Comparison of ENCODE assay signal across 38 mouse cellular contexts in the genomic region with DNA sequence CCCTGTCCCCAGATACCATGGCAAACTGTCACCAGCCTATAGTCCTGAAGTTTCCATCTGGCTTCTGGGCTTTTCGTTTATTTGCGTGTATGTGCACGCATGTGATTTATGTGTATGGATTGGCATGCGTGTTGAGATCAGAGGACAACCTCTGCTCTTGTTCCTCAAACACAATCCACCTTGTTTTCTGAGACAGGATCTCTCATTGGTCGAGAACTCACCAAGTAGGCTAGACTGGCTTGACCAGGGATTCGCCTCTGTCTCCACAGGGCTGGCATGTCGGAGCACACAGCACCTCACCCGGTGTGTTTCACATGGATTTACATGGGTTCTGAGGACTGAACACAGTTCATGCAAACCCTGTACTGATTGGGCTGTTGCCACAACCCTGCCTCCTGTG. TPM values are rescaled to one million over a fixed set of nuclear protein-coding genes. Genes with fewer than 3 reads are reported as not detected.
DNase-seq lines count a peak whose midpoint lies in the region; ATAC-seq and TF ChIP-seq lines count a peak whose summit lies in the region.
"Had no signal": no experiment of that assay in that cellular context is flagged by ENCODE, and none has a peak within 500 bp of the region (broad histone marks: within the 10 kb centered on the region; RNA-seq: fewer than 3 reads in every experiment).

No protein-coding gene starts in this region.

- H3K4me3 ChIP-seq in hindbrain, embryonic 10.5 days, result no peak overlapping the region
- H3K4me3 ChIP-seq in hindbrain, postnatal 0 days (ENCODE audit: low read length), result no peak overlapping the region
- no peak overlapping the region for H3K4me3 ChIP-seq in bone marrow, adult 2 months (replicated peaks; ENCODE audit: control insufficient read depth, low read depth, low read length)
- no peak overlapping the region for H3K4me3 ChIP-seq in liver, embryonic 12.5 days
- no peak overlapping the region for H3K4me3 ChIP-seq in liver, postnatal 0 days (ENCODE audit: low read depth, low read length)
- no peak overlapping the region for H3K4me3 ChIP-seq in neural tube, embryonic 15.5 days (replicated peaks)
- H3K4me3 ChIP-seq: gastrocnemius, adult 2 months; heart, adult 2 months; intestine, embryonic 15.5 days; limb, embryonic 13.5 days; midbrain, embryonic 10.5 days; neural tube, embryonic 13.5 days had no signal

- H3K27me3 ChIP-seq in hindbrain, embryonic 10.5 days (ENCODE audit: insufficient read depth, poor library complexity, severe bottlenecking), result peaks cover 33% of the 10 kb centered on the region
- peaks cover 3% of the 10 kb centered on the region; the same call in 1 of the 2 replicates for H3K27me3 ChIP-seq in hindbrain, postnatal 0 days (ENCODE audit: insufficient read depth, low read length)
- peaks cover 39% of the 10 kb centered on the region for H3K27me3 ChIP-seq in liver, embryonic 12.5 days (replicated peaks)
- no peaks in the 10 kb centered on the region for H3K27me3 ChIP-seq in liver, postnatal 0 days (ENCODE audit: insufficient read depth, low read length)
- H3K27me3 ChIP-seq in neural tube, embryonic 15.5 days (replicated peaks), result peaks cover 29% of the 10 kb centered on the region

- H3K9me3 ChIP-seq in hindbrain, embryonic 10.5 days, result no peaks in the 10 kb centered on the region
- no peaks in the 10 kb centered on the region for H3K9me3 ChIP-seq in hindbrain, postnatal 0 days (ENCODE audit: low read length)
- H3K9me3 ChIP-seq in liver, embryonic 12.5 days (replicated peaks), result no peaks in the 10 kb centered on the region
- H3K9me3 ChIP-seq in liver, postnatal 0 days (ENCODE audit: low read length), result no peaks in the 10 kb centered on the region
- no peaks in the 10 kb centered on the region for H3K9me3 ChIP-seq in neural tube, embryonic 15.5 days (replicated peaks)
- H3K9me3 ChIP-seq: intestine, embryonic 15.5 days; limb, embryonic 13.5 days; midbrain, embryonic 10.5 days; neural tube, embryonic 13.5 days had no signal

- 86% methylated on average over 8 of the region's 8 CpGs for WGBS in hindbrain, embryonic 10.5 days
- WGBS in hindbrain, postnatal 0 days, result 93% methylated on average over 8 of the region's 8 CpGs
- 96% methylated on average over 8 of the region's 8 CpGs for WGBS in bone marrow, adult 2 months
- WGBS in liver, embryonic 12.5 days (ENCODE audit: insufficient replicate concordance), result 89% methylated on average over 8 of the region's 8 CpGs
- 93% methylated on average over 8 of the region's 8 CpGs for WGBS in liver, postnatal 0 days (ENCODE audit: insufficient replicate concordance)
- 91% methylated on average over 8 of the region's 8 CpGs for WGBS in neural tube, embryonic 15.5 days

- peaks cover 28% of the 10 kb centered on the region for H3K4me1 ChIP-seq in hindbrain, embryonic 10.5 days (replicated peaks)
- H3K4me1 ChIP-seq in hindbrain, postnatal 0 days (ENCODE audit: insufficient read depth, low read length), result no peaks in the 10 kb centered on the region
- peaks cover 4% of the 10 kb centered on the region; the same call in 1 of the 2 replicates for H3K4me1 ChIP-seq in bone marrow, adult 2 months (ENCODE audit: control insufficient read depth, insufficient read depth, low read length)
- H3K4me1 ChIP-seq in liver, embryonic 12.5 days, result peaks cover 89% of the 10 kb centered on the region
- peaks cover 62% of the 10 kb centered on the region for H3K4me1 ChIP-seq in liver, postnatal 0 days (ENCODE audit: insufficient read depth)
- H3K4me1 ChIP-seq in neural tube, embryonic 15.5 days, result peaks cover 19% of the 10 kb centered on the region

- no peak for ATAC-seq in hindbrain, postnatal 0 days
- no peak for ATAC-seq in liver, embryonic 12.5 days
- no peak for ATAC-seq in liver, postnatal 0 days
- ATAC-seq in neural tube, embryonic 15.5 days (ENCODE audit: low FRiP score), result no peak
- ATAC-seq: CD4-positive, CD25-positive, alpha-beta regulatory T cell, adult 4 months; forebrain, embryonic 16.5 days; hindbrain, embryonic 16.5 days; intestine, embryonic 15.5 days had no signal

- no peak for TF ChIP-seq CTCF in hindbrain, postnatal 0 days (IDR thresholded peaks at IDR 0.05; ENCODE audit: low read depth)
- TF ChIP-seq CTCF in bone marrow, adult 2 months (IDR thresholded peaks at IDR 0.05; ENCODE audit: control insufficient read depth, insufficient read depth, low read length), result no peak
- TF ChIP-seq CTCF in liver, postnatal 0 days (IDR thresholded peaks at IDR 0.05; ENCODE audit: low read depth), result no peak

- H3K4me2 ChIP-seq in hindbrain, postnatal 0 days (ENCODE audit: low read depth, low read length), result no peak overlapping the region
- H3K4me2 ChIP-seq in liver, embryonic 12.5 days, result peak overlapping the region; percentile 65
- peak overlapping the region; percentile 56; the same call in 1 of the 2 replicates for H3K4me2 ChIP-seq in liver, postnatal 0 days (ENCODE audit: low read depth, low read length)
- H3K4me2 ChIP-seq in neural tube, embryonic 15.5 days, result no peak overlapping the region
- H3K4me2 ChIP-seq: intestine, embryonic 15.5 days; limb, embryonic 13.5 days; neural tube, embryonic 13.5 days had no signal

- H3K9ac ChIP-seq in hindbrain, postnatal 0 days (replicated peaks; ENCODE audit: low read length), result no peak overlapping the region
- peak overlapping the region; percentile 72 for H3K9ac ChIP-seq in liver, embryonic 12.5 days
- peak overlapping the region; percentile 54; the same call in 1 of the 2 replicates for H3K9ac ChIP-seq in liver, postnatal 0 days (replicated peaks)
- H3K9ac ChIP-seq in neural tube, embryonic 15.5 days (replicated peaks), result no peak overlapping the region
- H3K9ac ChIP-seq: intestine, embryonic 15.5 days; limb, embryonic 13.5 days; neural tube, embryonic 13.5 days had no signal

- H3K27ac ChIP-seq in hindbrain, embryonic 10.5 days, result peak overlapping the region; percentile 23; the same call in 1 of the 2 replicates
- H3K27ac ChIP-seq in hindbrain, postnatal 0 days, result no peak overlapping the region
- H3K27ac ChIP-seq in bone marrow, adult 2 months (ENCODE audit: control insufficient read depth, insufficient read depth, low read depth, low read length, poor library complexity), result 0 out of 2 replicates have a peak overlapping the region, but pooled peaks have one; percentile 1
- peak overlapping the region; percentile 97 for H3K27ac ChIP-seq in liver, embryonic 12.5 days
- H3K27ac ChIP-seq in liver, postnatal 0 days (ENCODE audit: low read depth), result peak overlapping the region; percentile 91; the same call in 1 of the 2 replicates
- no peak overlapping the region for H3K27ac ChIP-seq in neural tube, embryonic 15.5 days (replicated peaks)
- H3K27ac ChIP-seq: heart, adult 2 months; intestine, embryonic 15.5 days; limb, embryonic 13.5 days; neural tube, embryonic 13.5 days had no signal

- DNase-seq in hindbrain, embryonic 10.5 days (ENCODE audit: low spot score), result no peak
- DNase-seq in hindbrain, postnatal 0 days (ENCODE audit: low spot score), result no peak
- DNase-seq in liver, postnatal 0 days, result no peak
- DNase-seq in adrenal gland, postnatal 25 days, result no peak
- DNase-seq in layer of hippocampus, adult 11-12 months (ENCODE audit: low spot score), result no peak
- DNase-seq: adrenal gland, postnatal 10 days; cerebellum, adult 11-12 months; cerebellum, postnatal 10 days; gastrocnemius, postnatal 36 days; heart, adult 2 months; heart, postnatal 14 days; kidney, adult 2 months; kidney, postnatal 36 days; lung, adult 2 months; lung, postnatal 10 days; thymus, adult 18-20 months; thymus, postnatal 36 days had no signal

- no peak for TF ChIP-seq EP300 in liver, postnatal 0 days (IDR thresholded peaks at IDR 0.05; ENCODE audit: low read depth)

- TF ChIP-seq POLR2A in bone marrow, adult 2 months (IDR thresholded peaks at IDR 0.05; ENCODE audit: borderline replicate concordance, control insufficient read depth, low read depth, low read length), result no peak

- peaks cover 18% of the 10 kb centered on the region; the same call in 1 of the 2 replicates for H3K36me3 ChIP-seq in hindbrain, embryonic 10.5 days
- H3K36me3 ChIP-seq in hindbrain, postnatal 0 days (ENCODE audit: insufficient read depth, low read length), result no peaks in the 10 kb centered on the region
- H3K36me3 ChIP-seq in liver, embryonic 12.5 days, result peaks cover 47% of the 10 kb centered on the region
- peaks cover 28% of the 10 kb centered on the region for H3K36me3 ChIP-seq in liver, postnatal 0 days (replicated peaks; ENCODE audit: insufficient read depth, low read length)
- H3K36me3 ChIP-seq in neural tube, embryonic 15.5 days, result no peaks in the 10 kb centered on the region; the same call in 1 of the 2 replicates
- H3K36me3 ChIP-seq: intestine, embryonic 15.5 days had no signal

RNA-seq across cellular contexts. Expression of gene Mpst, which starts 7.9 kb away (rescaled TPM):
- polyA plus RNA-seq in hindbrain, embryonic 10.5 days (2016; fragmentation: Nextera tagmentation; extraction: Ambion mirVana), result 1.4 and 1.5 TPM in 2 replicates
- total RNA-seq in hindbrain, postnatal 0 days (2014; rRNA removed), result 95.4 and 114 TPM in 2 replicates
- polyA plus RNA-seq in hindbrain, postnatal 0 days (2015; fragmentation: Nextera tagmentation; extraction: Ambion mirVana), result 3.7 and 5.3 TPM in 2 replicates
- polyA plus RNA-seq in bone marrow, adult 2 months (2011; ENCODE audit: insufficient read depth, insufficient read length, low replicate concordance, missing spikeins), result 49.5 and 50.1 TPM in 2 replicates
- 3.5 and 4.8 TPM in 2 replicates for polyA plus RNA-seq in liver, embryonic 12.5 days (2016; fragmentation: Nextera tagmentation; extraction: Ambion mirVana)
- 4.3 and 7.0 TPM in 2 replicates for polyA plus RNA-seq in liver, postnatal 0 days (2015; fragmentation: Nextera tagmentation; extraction: Ambion mirVana)
- polyA plus RNA-seq in neural tube, embryonic 15.5 days (2015; fragmentation: Nextera tagmentation; extraction: Ambion mirVana), result 3.2 and 3.8 TPM in 2 replicates
- total RNA-seq in adrenal gland, postnatal 25 days (2021), result 56.9 and 61.7 TPM in 2 replicates

RNA-seq across cellular contexts. Expression of gene Tst, which starts 8.4 kb away (rescaled TPM):
- polyA plus RNA-seq in hindbrain, embryonic 10.5 days (2016; fragmentation: Nextera tagmentation; extraction: Ambion mirVana), result 7.7 and 10.9 TPM in 2 replicates
- total RNA-seq in hindbrain, postnatal 0 days (2014; rRNA removed), result 75.1 and 79.9 TPM in 2 replicates
- polyA plus RNA-seq in hindbrain, postnatal 0 days (2015; fragmentation: Nextera tagmentation; extraction: Ambion mirVana), result 64.4 and 67.0 TPM in 2 replicates
- polyA plus RNA-seq in bone marrow, adult 2 months (2011; ENCODE audit: insufficient read depth, insufficient read length, low replicate concordance, missing spikeins), result 14.5 and 23.8 TPM in 2 replicates
- polyA plus RNA-seq in liver, embryonic 12.5 days (2016; fragmentation: Nextera tagmentation; extraction: Ambion mirVana), result 84.9 and 92.8 TPM in 2 replicates
- polyA plus RNA-seq in liver, postnatal 0 days (2015; fragmentation: Nextera tagmentation; extraction: Ambion mirVana), result 361 and 363 TPM in 2 replicates
- polyA plus RNA-seq in neural tube, embryonic 15.5 days (2015; fragmentation: Nextera tagmentation; extraction: Ambion mirVana), result 16.9 and 37.0 TPM in 2 replicates
- total RNA-seq in adrenal gland, postnatal 25 days (2021), result 246 and 299 TPM in 2 replicates

RNA-seq across cellular contexts. Expression of gene Kctd17, which starts 14.2 kb away (rescaled TPM):
- polyA plus RNA-seq in hindbrain, embryonic 10.5 days (2016; fragmentation: Nextera tagmentation; extraction: Ambion mirVana), result 66.4 and 73.5 TPM in 2 replicates
- total RNA-seq in hindbrain, postnatal 0 days (2014; rRNA removed), result 144 and 155 TPM in 2 replicates
- 144 and 161 TPM in 2 replicates for polyA plus RNA-seq in hindbrain, postnatal 0 days (2015; fragmentation: Nextera tagmentation; extraction: Ambion mirVana)
- 14.7 and 14.8 TPM in 2 replicates for polyA plus RNA-seq in bone marrow, adult 2 months (2011; ENCODE audit: insufficient read depth, insufficient read length, low replicate concordance, missing spikeins)
- polyA plus RNA-seq in liver, embryonic 12.5 days (2016; fragmentation: Nextera tagmentation; extraction: Ambion mirVana), result 7.6 and 8.8 TPM in 2 replicates
- 6.0 and 6.1 TPM in 2 replicates for polyA plus RNA-seq in liver, postnatal 0 days (2015; fragmentation: Nextera tagmentation; extraction: Ambion mirVana)
- polyA plus RNA-seq in neural tube, embryonic 15.5 days (2015; fragmentation: Nextera tagmentation; extraction: Ambion mirVana), result 141 and 158 TPM in 2 replicates
- total RNA-seq in adrenal gland, postnatal 25 days (2021), result 73.5 and 84.3 TPM in 2 replicates

RNA-seq across cellular contexts. Expression of gene Tex33, which starts 18.4 kb away (rescaled TPM):
- polyA plus RNA-seq in hindbrain, embryonic 10.5 days (2016; fragmentation: Nextera tagmentation; extraction: Ambion mirVana), result not detected in 2 replicates
- total RNA-seq in hindbrain, postnatal 0 days (2014; rRNA removed), result not detected in 2 replicates
- polyA plus RNA-seq in hindbrain, postnatal 0 days (2015; fragmentation: Nextera tagmentation; extraction: Ambion mirVana), result not detected in 2 replicates
- polyA plus RNA-seq in bone marrow, adult 2 months (2011; ENCODE audit: insufficient read depth, insufficient read length, low replicate concordance, missing spikeins), result not detected in 2 replicates
- polyA plus RNA-seq in liver, embryonic 12.5 days (2016; fragmentation: Nextera tagmentation; extraction: Ambion mirVana), result not detected in 2 replicates
- polyA plus RNA-seq in liver, postnatal 0 days (2015; fragmentation: Nextera tagmentation; extraction: Ambion mirVana), result not detected in 2 replicates
- not detected in 2 replicates for polyA plus RNA-seq in neural tube, embryonic 15.5 days (2015; fragmentation: Nextera tagmentation; extraction: Ambion mirVana)
- not detected in 2 replicates for total RNA-seq in adrenal gland, postnatal 25 days (2021)
- total RNA-seq: adrenal gland, postnatal 10 days; gastrocnemius, adult 2 months; gastrocnemius, postnatal 36 days; heart, adult 2 months; heart, postnatal 14 days; layer of hippocampus, adult 8-10 months; layer of hippocampus, postnatal 25 days; left cerebral cortex, adult 8-10 months; left cerebral cortex, postnatal 36 days; midbrain, postnatal 0 days had no signal
- polyA plus RNA-seq: CD4-positive, CD25-positive, alpha-beta regulatory T cell, adult 4 months; cortical plate, adult 2 months; forebrain, embryonic 11.5 days; forebrain, embryonic 16.5 days; heart, embryonic 14.5 days; hindbrain, embryonic 11.5 days; hindbrain, embryonic 16.5 days; intestine, embryonic 15.5 days; kidney, embryonic 16.5 days; limb, embryonic 13.5 days; lung, adult 2 months; midbrain, embryonic 10.5 days; neural tube, embryonic 13.5 days had no signal

RNA-seq across cellular contexts. Expression of gene Tmprss6, which starts 54.3 kb away (rescaled TPM):
- not detected in 2 replicates for polyA plus RNA-seq in hindbrain, embryonic 10.5 days (2016; fragmentation: Nextera tagmentation; extraction: Ambion mirVana)
- 0.25 and 0.42 TPM in 2 replicates for total RNA-seq in hindbrain, postnatal 0 days (2014; rRNA removed)
- polyA plus RNA-seq in hindbrain, postnatal 0 days (2015; fragmentation: Nextera tagmentation; extraction: Ambion mirVana), result 0.32 and 0.44 TPM in 2 replicates
- polyA plus RNA-seq in bone marrow, adult 2 months (2011; ENCODE audit: insufficient read depth, insufficient read length, low replicate concordance, missing spikeins), result 0.47 TPM in 1 of 2 replicates, not detected in the other
- 5.9 and 6.7 TPM in 2 replicates for polyA plus RNA-seq in liver, embryonic 12.5 days (2016; fragmentation: Nextera tagmentation; extraction: Ambion mirVana)
- polyA plus RNA-seq in liver, postnatal 0 days (2015; fragmentation: Nextera tagmentation; extraction: Ambion mirVana), result 73.4 and 80.3 TPM in 2 replicates
- polyA plus RNA-seq in neural tube, embryonic 15.5 days (2015; fragmentation: Nextera tagmentation; extraction: Ambion mirVana), result 0.05 and 0.69 TPM in 2 replicates
- 1.9 and 4.9 TPM in 2 replicates for total RNA-seq in adrenal gland, postnatal 25 days (2021)
- total RNA-seq: gastrocnemius, adult 2 months; gastrocnemius, postnatal 36 days; heart, adult 2 months; heart, postnatal 14 days; midbrain, postnatal 0 days had no signal
- polyA plus RNA-seq: CD4-positive, CD25-positive, alpha-beta regulatory T cell, adult 4 months; heart, adult 2 months; heart, embryonic 14.5 days had no signal

Comparison
In these comparisons a context has a peak if more than half of its experiments do, and no peak if none do; other contexts are left out.
1. H3K27ac ChIP-seq: peak in hindbrain, embryonic 10.5 days (single experiment), bone marrow, adult 2 months (single experiment), liver, embryonic 12.5 days (single experiment) and liver, postnatal 0 days (single experiment); none in hindbrain, postnatal 0 days (single experiment) and neural tube, embryonic 15.5 days (single experiment).
2. H3K4me2 ChIP-seq: peak in liver, embryonic 12.5 days (single experiment) and liver, postnatal 0 days (single experiment); none in hindbrain, postnatal 0 days (single experiment) and neural tube, embryonic 15.5 days (single experiment).
3. H3K9ac ChIP-seq: peak in liver, embryonic 12.5 days (single experiment) and liver, postnatal 0 days (single experiment); none in hindbrain, postnatal 0 days (single experiment) and neural tube, embryonic 15.5 days (single experiment).